In the genomic region with DNA sequence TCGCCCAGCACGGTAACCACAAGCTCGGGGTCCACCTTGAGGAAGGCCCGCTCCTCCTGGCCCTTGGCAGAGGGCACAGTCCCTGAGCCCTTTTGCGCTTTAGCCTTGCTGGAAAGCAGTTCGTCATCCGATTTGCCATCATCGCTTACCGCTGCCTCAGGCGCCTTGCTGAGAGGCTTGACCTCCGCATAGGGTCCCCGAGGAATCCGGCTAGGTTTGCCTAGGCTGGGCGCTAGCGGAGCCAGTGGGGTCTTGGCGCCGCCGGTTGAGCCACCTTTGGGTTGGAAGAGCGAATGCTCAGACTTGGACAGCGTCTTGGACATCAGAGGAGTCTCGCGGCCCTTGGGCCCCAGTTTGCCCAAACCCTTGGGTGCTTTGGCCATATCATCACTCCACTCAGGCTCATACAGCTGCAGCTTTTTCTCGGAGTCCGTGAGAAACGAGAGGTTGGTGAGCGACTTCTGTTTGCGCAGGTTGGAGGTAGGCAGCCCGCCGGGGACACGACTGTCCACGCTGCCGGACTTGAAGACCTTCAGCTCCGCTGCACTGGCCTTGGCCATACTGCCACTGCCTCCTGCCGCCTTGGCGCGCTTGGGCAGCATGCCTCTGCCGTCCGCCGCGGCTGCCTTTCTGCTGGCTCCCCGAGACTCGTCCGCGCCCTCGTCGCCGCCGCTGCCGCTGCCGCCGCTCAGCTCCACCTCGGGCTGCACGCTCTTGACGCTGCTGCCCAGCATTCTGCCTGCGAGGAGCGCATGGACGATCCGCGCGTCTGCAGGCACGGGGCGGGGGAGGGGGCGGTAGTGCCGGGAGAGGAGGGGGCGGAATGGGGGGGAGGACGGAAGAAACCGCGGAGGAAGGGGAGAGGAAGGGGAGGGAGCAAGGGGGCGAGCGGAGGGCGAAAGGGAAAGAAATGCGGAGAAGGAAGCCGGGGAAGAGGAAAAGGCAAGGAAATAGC, we compare ENCODE assay signal across 8 mouse cellular contexts. TPM values are rescaled to one million over a fixed set of nuclear protein-coding genes. Genes with fewer than 3 reads are reported as not detected.
A peak's percentile ranks its signal among the peaks of the same experiment; 100 is the strongest.
DNase-seq lines count a peak whose midpoint lies in the region; ATAC-seq and TF ChIP-seq lines count a peak whose summit lies in the region.

No protein-coding gene starts in this region.

- peak overlapping the region; percentile 66 for H3K4me3 ChIP-seq in forebrain, embryonic 14.5 days (ENCODE audit: low read depth, low read length)
- peak overlapping the region; percentile 65 for H3K4me3 ChIP-seq in hindbrain, embryonic 12.5 days
- peak overlapping the region; percentile 79 for H3K4me3 ChIP-seq in left cerebral cortex, adult 2 months

- no peaks in the 10 kb centered on the region for H3K27me3 ChIP-seq in forebrain, embryonic 14.5 days (replicated peaks; ENCODE audit: control insufficient read depth, insufficient read depth, low read length)
- no peaks in the 10 kb centered on the region for H3K27me3 ChIP-seq in hindbrain, embryonic 12.5 days

- WGBS in forebrain, embryonic 14.5 days = 2% methylated on average over 69 of the region's 73 CpGs
- WGBS in hindbrain, embryonic 12.5 days = under 1% methylated on average over 66 of the region's 73 CpGs

- H3K9me3 ChIP-seq in forebrain, embryonic 14.5 days (replicated peaks; ENCODE audit: control insufficient read depth, low read length) = no peaks in the 10 kb centered on the region
- H3K9me3 ChIP-seq in hindbrain, embryonic 12.5 days (replicated peaks) = no peaks in the 10 kb centered on the region

- H3K27ac ChIP-seq in forebrain, embryonic 14.5 days (ENCODE audit: low read depth, low read length) = peak overlapping the region; percentile 86
- peak overlapping the region; percentile 93 for H3K27ac ChIP-seq in hindbrain, embryonic 12.5 days
- peak overlapping the region; percentile 91 for H3K27ac ChIP-seq in left cerebral cortex, adult 2 months

- peak overlapping the region; percentile 87 for H3K9ac ChIP-seq in forebrain, embryonic 14.5 days (ENCODE audit: low read length)
- H3K9ac ChIP-seq in hindbrain, embryonic 12.5 days = peak overlapping the region; percentile 75

- H3K4me2 ChIP-seq in forebrain, embryonic 14.5 days (ENCODE audit: low read length) = peak overlapping the region; percentile 77
- H3K4me2 ChIP-seq in hindbrain, embryonic 12.5 days (replicated peaks) = peak overlapping the region; percentile 80

- no peak for TF ChIP-seq CTCF in left cerebral cortex, adult 2 months (IDR thresholded peaks at IDR 0.05)

- intact Hi-C loops in left cerebral cortex, adult 2 months (cut with DNase I) = loop anchor here (1.0 kb wide), 2 partner anchors 41 to 85 kb away; no protein-coding TSS in a partner anchor

- H3K4me1 ChIP-seq in forebrain, embryonic 14.5 days (ENCODE audit: control insufficient read depth, insufficient read depth, low read length) = peaks cover 43% of the 10 kb centered on the region
- peaks cover 68% of the 10 kb centered on the region for H3K4me1 ChIP-seq in hindbrain, embryonic 12.5 days

- peak; percentile 27 for DNase-seq in CD4-positive helper T cell, adult 2 months (ENCODE audit: low read depth, low spot score)
- DNase-seq in adrenal gland, adult 2 months = peak; percentile 81
- DNase-seq in forebrain, embryonic 14.5 days (ENCODE audit: low spot score) = peak; percentile 83
- peak; percentile 63 to 73 for DNase-seq in left cerebral cortex, adult 2 months (ENCODE audit: extremely low spot score in 1 of 2, low spot score in 2 of 2)
- peak; percentile 26 for DNase-seq in lung, postnatal 36 days
- peak; percentile 71 for DNase-seq in right cerebral cortex, postnatal 14 days

- no peaks in the 10 kb centered on the region for H3K36me3 ChIP-seq in forebrain, embryonic 14.5 days (ENCODE audit: control insufficient read depth, insufficient read depth, low read length)
- no peaks in the 10 kb centered on the region for H3K36me3 ChIP-seq in hindbrain, embryonic 12.5 days

- peak; percentile 73 for ATAC-seq in forebrain, embryonic 14.5 days
- peak; percentile 71 for ATAC-seq in hindbrain, embryonic 12.5 days (ENCODE audit: low FRiP score)
- no peak for ATAC-seq in monocyte, adult 5-6 weeks (replicated peaks; ENCODE audit: insufficient number of reproducible peaks, low FRiP score, low TSS enrichment, poor library complexity, severe bottlenecking)

RNA-seq across cellular contexts. Expression of gene Nav1, which starts 22.2 kb away (rescaled TPM):
- total RNA-seq in adrenal gland, adult 2 months (2021) = 10 to 100 TPM; 13.0 to 17.2 TPM
- 6.1 and 7.2 TPM in 2 replicates for polyA plus RNA-seq in adrenal gland, adult 2 months (2012; rRNA removed)
- 26.1 and 38.3 TPM in 2 replicates for polyA plus RNA-seq in forebrain, embryonic 14.5 days (2014; fragmentation: Nextera tagmentation; extraction: Ambion mirVana)
- 35.9 and 41.0 TPM in 2 replicates for polyA plus RNA-seq in hindbrain, embryonic 12.5 days (2016; fragmentation: Nextera tagmentation; extraction: Ambion mirVana)
- 10 to 100 TPM; 55.4 to 68.4 TPM for total RNA-seq in left cerebral cortex, adult 2 months (2021)
- 7.2 to 18.3 TPM (median 8.5 TPM) in 3 replicates for total RNA-seq in monocyte, adult 5-6 weeks (2017)

Comparison
In these comparisons a context has a peak if more than half of its experiments do, and no peak if none do; other contexts are left out.
1. DNase-seq: peak in every context shown above with its lines; median percentile 83 in forebrain, embryonic 14.5 days; 81 in adrenal gland, adult 2 months; 71 in right cerebral cortex, postnatal 14 days; 68 in left cerebral cortex, adult 2 months; 27 in CD4-positive helper T cell, adult 2 months; 26 in lung, postnatal 36 days.